Mouse (Mus musculus) hindbrain, embryonic 13.5 days (tissue): Measurements from ENCODE around the gene Gse1. TPM values are rescaled to one million over a fixed set of nuclear protein-coding genes. Genes with fewer than 3 reads are reported as not detected.
"Not testable (repeated sequence)": the region's sequence is repeated elsewhere in the genome, so short reads cannot be mapped to it uniquely, and the experiment has no call there.

Experiments
- ATAC-seq: fragments of 200-750 bp; cut with Nextera tagmentation; 2 replicates; pipeline ENCODE4 v1.8.0; 2017; ENCODE audit warnings: moderate TSS enrichment; ENCODE audit not compliant: low FRiP score
- H3K27ac ChIP-seq: fragments of 300-500 bp; sonication (generic); 2 replicates; pipeline ENCODE4 v1.5.1; 2015; ENCODE audit warnings: inconsistent platforms, mild to moderate bottlenecking, moderate library complexity
- H3K27me3 ChIP-seq: fragments of 300-500 bp; sonication (generic); 2 replicates; pipeline ENCODE4 v1.6.1; 2015; ENCODE audit warnings: mild to moderate bottlenecking, inconsistent platforms
- H3K36me3 ChIP-seq: fragments of 300-500 bp; sonication (generic); 2 replicates; pipeline ENCODE4 v1.6.1; 2015; ENCODE audit warnings: mild to moderate bottlenecking, inconsistent platforms
- H3K4me1 ChIP-seq: fragments of 300-500 bp; sonication (generic); replicated peaks from 2 replicates; pipeline ENCODE4 v1.6.1; 2015; ENCODE audit warnings: inconsistent platforms
- H3K4me2 ChIP-seq: fragments of 300-500 bp; sonication (generic); 2 replicates; pipeline ENCODE4 v1.6.1; 2015; ENCODE audit warnings: inconsistent platforms, mild to moderate bottlenecking, moderate library complexity
- H3K4me3 ChIP-seq: fragments of 300-500 bp; sonication (generic); 2 replicates; pipeline ENCODE4 v1.5.1; 2015; ENCODE audit warnings: mild to moderate bottlenecking, inconsistent platforms
- H3K9ac ChIP-seq: fragments of 300-500 bp; sonication (generic); 2 replicates; pipeline ENCODE4 v1.6.1; 2015; ENCODE audit warnings: mild to moderate bottlenecking, inconsistent platforms
- H3K9me3 ChIP-seq: fragments of 300-500 bp; sonication (generic); 2 replicates; pipeline ENCODE4 v1.6.1; 2016; ENCODE audit warnings: inconsistent platforms
- WGBS: fragments of 180-500 bp; shearing (Covaris S2); methylation state at CpG from one replicate; pipeline ENCODE4 v1.1.7; 2015; 5-methylcytosine and 5-hydroxymethylcytosine counted together
- polyA plus RNA-seq: library from polyadenylated mRNA; unstranded; fragments of >200 nt; fragmentation: Nextera tagmentation; extraction: Ambion mirVana; gene quantifications from 2 replicates; pipeline ENCODE4 v1.2.1, GENCODE M21; 2015

Gene Gse1
- polyA plus RNA-seq, 1 experiment from 2014 or later: 22.1 TPM

DNA sequence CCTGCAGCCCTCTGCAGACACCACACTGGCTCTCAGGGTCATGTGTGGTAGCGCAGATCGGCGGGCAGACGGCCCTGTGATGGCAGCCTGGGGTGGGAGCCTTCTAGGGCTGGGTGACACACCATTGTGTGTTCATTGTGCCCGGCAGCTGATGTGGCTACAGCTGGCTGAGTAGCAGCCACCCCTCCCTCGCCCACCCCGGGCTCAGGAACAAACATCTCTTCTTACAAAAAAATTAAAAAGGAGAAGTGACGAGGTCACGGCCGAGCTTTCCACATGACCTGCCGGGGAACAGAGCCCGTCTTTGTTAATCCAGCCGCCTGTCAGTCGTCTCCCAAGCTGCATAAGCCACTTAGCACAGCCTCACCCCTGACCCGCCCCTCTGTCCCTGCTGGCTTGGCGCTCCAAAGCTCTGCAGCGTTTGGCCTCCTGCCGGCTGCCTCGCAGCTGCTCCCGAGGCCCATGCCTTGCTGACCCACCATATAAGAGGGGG, 94.7 kb downstream of the Gse1 start:
- Histone ChIP-seq H3K4me3 (no peak overlapping the region), H3K27ac (peak overlapping the region; percentile 49), H3K9me3 (no peaks in the 10 kb centered on the region), H3K27me3 (0 out of 2 replicates have a peak, but pooled peaks cover 4% of the 10 kb centered on the region), H3K9ac (peak overlapping the region; percentile 60), H3K4me2 (0 out of 2 replicates have a peak overlapping the region, but pooled peaks have one; percentile 17), H3K4me1 (peaks cover 53% of the 10 kb centered on the region), H3K36me3 (no peaks in the 10 kb centered on the region)
- peak; percentile 59 for ATAC-seq
- 4% methylated on average over 20 of the region's 20 CpGs for WGBS

DNA sequence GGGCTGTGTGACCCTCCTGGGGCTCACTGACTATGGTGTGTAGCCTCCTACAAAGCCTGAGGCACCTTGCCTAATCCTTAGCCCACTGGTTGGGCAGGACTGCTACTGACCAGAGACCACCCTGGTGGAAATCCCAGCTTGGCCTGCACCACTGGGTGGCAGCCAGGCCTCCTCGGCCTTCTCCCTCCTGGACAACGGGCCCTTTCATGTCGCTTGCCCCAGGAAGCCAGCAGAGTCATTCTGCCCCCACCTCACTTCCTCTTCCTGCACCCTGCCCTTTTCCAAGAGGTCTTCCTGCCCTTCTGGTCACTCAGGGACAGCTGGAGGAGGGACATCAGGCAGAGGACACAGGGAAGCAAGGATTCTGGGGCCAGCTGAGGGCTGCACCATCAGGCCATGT, 96.3 kb downstream of the Gse1 start:
- WGBS: 52% methylated on average over 3 of the region's 3 CpGs
- Histone ChIP-seq H3K4me2 (no peak overlapping the region), H3K4me3 (no peak overlapping the region), H3K9me3 (no peaks in the 10 kb centered on the region), H3K27me3 (0 out of 2 replicates have a peak, but pooled peaks cover 4% of the 10 kb centered on the region), H3K36me3 (no peaks in the 10 kb centered on the region), H3K9ac (no peak overlapping the region), H3K4me1 (peaks cover 54% of the 10 kb centered on the region), H3K27ac (peak overlapping the region; percentile 66)
- ATAC-seq: no peak

DNA sequence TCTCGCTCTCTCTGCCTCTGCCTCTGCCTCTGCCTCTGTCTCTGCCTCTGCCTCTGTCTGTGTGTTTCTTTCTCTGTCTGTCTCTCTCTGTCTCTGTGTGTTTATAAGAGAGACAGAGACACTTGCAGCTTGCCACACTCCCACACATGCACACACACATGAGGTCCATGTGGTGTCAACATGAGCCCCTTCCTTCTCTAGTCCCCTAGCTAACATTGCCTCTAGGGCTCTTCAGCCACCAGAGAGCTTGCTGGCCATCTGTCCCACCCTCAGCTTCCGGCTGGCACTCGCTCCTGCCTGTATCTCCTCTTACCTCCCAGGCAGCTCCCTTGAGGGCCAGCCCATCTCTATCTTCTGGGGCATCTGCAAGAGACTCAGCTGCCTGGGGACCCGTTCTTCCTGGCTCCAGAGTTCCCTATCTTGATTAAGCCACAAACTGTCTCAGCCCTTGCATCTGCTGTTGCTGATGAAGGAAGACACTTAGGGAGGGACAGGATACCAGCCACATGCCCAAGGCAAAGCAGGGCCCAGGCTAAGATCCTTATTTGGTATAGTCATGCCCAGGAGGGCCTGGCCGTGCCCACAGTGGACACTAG, 97.0 kb downstream of the Gse1 start:
- no peak overlapping the region for H3K9ac ChIP-seq
- no peak overlapping the region for H3K4me2 ChIP-seq
- no peaks in the 10 kb centered on the region for H3K9me3 ChIP-seq
- H3K27ac ChIP-seq: peak overlapping the region; percentile 66
- no peak overlapping the region for H3K4me3 ChIP-seq
- 0 out of 2 replicates have a peak, but pooled peaks cover 4% of the 10 kb centered on the region for H3K27me3 ChIP-seq
- ATAC-seq: no peak
- peaks cover 53% of the 10 kb centered on the region for H3K4me1 ChIP-seq
- no peaks in the 10 kb centered on the region for H3K36me3 ChIP-seq
- 53% methylated on average over 5 of the region's 5 CpGs for WGBS

DNA sequence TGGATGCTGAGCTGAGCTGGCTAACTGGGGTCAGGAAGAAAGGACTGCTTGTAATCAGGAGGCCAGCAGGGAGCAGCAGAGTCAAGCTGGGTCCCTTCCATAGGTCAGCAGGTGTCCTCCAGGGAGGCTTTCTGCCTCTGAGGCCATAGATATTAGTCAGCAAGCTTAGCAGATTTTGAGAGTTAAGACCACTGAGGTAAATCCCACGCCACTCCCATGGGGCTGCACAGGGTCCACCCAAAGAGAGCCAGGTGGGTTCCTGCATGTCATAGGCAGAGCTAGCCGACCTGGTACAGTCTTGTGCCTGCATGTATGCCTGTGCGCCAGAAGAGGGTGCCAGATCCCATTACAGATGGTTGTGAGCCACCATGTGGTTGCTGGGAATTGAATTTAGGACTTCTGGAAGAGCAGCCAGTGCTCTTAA, 98.9 kb downstream of the Gse1 start:
- H3K9ac ChIP-seq: no peak overlapping the region
- H3K27me3 ChIP-seq: 0 out of 2 replicates have a peak, but pooled peaks cover 4% of the 10 kb centered on the region
- H3K4me2 ChIP-seq: no peak overlapping the region
- WGBS: 32% methylated on average over 3 of the region's 3 CpGs
- ATAC-seq: no peak
- peaks cover 58% of the 10 kb centered on the region for H3K4me1 ChIP-seq
- H3K9me3 ChIP-seq: no peaks in the 10 kb centered on the region
- no peak overlapping the region for H3K4me3 ChIP-seq
- H3K27ac ChIP-seq: no peak overlapping the region
- H3K36me3 ChIP-seq: no peaks in the 10 kb centered on the region

DNA sequence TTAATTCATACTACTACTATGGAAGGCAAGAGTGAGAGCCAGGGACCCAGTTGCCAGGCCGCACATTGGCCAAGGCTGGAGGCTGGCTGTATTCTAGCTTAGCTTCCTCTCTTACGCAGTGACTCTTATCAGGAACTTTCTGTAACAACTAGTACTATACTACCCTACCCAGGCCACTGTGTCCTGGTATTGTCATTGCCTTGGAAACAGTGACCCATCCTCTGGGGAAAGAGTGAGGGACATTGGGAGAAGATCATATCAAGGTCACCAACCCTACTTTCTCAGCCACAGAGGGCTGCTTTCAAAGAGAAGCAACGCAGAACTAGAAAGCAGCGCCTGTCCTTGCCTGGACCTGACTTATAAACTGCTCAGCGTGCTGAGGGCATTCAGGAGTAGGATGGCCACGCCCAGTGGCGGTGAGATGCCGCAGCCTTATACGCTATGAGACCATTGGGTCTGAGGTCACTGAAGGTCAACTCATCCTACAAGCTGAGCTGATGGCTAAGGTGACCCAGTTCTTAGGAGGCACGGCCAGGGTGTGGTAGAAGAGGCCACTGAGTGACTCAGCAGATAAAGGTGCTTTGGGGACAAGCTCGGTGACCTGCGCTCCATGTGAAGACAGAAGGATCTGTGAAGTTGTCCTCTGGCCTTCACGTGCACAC, 100.2 kb downstream of the Gse1 start:
- Histone ChIP-seq H3K36me3 (no peaks in the 10 kb centered on the region), H3K4me2 (no peak overlapping the region), H3K4me3 (no peak overlapping the region), H3K9me3 (no peaks in the 10 kb centered on the region), H3K9ac (no peak overlapping the region), H3K4me1 (peaks cover 51% of the 10 kb centered on the region), H3K27me3 (0 out of 2 replicates have a peak, but pooled peaks cover 4% of the 10 kb centered on the region), H3K27ac (no peak overlapping the region)
- no peak for ATAC-seq
- WGBS: 90% methylated on average over 13 of the region's 13 CpGs

DNA sequence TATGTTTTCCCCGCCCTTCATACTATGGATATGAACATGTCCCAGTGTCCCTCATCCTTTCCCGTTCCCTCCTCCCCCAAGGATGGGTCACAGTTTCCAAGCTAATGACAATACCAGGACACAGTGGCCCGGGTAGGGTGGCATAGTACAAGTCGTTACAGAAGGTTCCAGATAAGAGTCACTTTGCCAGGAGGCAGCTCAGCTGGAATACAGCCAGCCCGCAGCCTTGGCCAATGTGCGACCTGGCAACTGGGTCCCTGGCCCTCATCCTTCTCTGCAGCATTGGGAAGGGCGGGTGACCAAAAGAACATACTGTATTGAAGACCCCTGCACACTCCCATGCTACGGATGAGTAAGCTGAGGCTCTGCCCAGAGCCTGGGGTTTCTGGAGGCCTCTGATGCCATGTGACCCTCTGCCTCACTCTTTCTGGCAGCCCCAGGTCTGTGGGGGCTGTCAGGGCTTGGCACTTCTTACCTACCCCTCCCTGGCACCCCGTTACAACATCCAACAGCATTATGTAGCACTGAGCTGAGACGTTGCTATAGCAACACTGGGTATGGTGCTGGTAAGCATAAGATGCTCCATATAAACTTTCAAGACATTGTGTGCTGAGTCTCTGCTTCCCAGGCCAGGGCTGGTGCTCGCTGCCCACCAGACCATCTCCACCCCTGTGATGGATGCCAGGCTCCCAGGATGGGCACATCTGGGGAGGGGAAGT, 100.9 kb downstream of the Gse1 start:
- H3K27ac ChIP-seq: no peak overlapping the region
- no peak overlapping the region for H3K4me3 ChIP-seq
- H3K36me3 ChIP-seq: no peaks in the 10 kb centered on the region
- peaks cover 44% of the 10 kb centered on the region for H3K4me1 ChIP-seq
- no peak overlapping the region for H3K4me2 ChIP-seq
- H3K27me3 ChIP-seq: 0 out of 2 replicates have a peak, but pooled peaks cover 4% of the 10 kb centered on the region
- no peak overlapping the region for H3K9ac ChIP-seq
- H3K9me3 ChIP-seq: no peaks in the 10 kb centered on the region
- ATAC-seq: no peak
- WGBS: 88% methylated on average over 11 of the region's 11 CpGs

DNA sequence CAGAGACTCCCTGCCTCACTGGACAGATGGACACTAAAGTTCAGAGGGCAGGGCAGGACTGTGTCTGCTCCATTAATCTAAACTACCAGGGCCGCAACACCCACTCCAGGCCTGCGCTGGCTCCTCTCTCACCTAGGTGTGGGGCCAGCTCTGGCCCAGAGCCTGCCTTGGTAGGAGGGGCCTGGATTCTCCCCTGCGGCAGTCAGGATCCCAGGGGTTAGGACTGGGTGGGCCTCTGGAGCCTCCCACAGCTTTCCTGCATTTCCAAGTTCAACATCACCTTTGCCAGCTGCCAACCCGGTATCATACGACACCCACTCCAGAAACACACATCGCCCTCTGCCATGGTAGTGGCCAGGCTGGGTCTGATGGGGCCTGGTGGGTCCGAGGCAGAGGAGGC, 102.8 kb downstream of the Gse1 start:
- 0 out of 2 replicates have a peak, but pooled peaks cover 4% of the 10 kb centered on the region for H3K27me3 ChIP-seq
- no peak overlapping the region for H3K27ac ChIP-seq
- H3K4me1 ChIP-seq: peaks cover 48% of the 10 kb centered on the region
- 81% methylated on average over 7 of the region's 7 CpGs for WGBS
- no peaks in the 10 kb centered on the region for H3K9me3 ChIP-seq
- no peak overlapping the region for H3K4me2 ChIP-seq
- no peak overlapping the region for H3K4me3 ChIP-seq
- H3K9ac ChIP-seq: no peak overlapping the region
- no peaks in the 10 kb centered on the region for H3K36me3 ChIP-seq
- no peak for ATAC-seq

DNA sequence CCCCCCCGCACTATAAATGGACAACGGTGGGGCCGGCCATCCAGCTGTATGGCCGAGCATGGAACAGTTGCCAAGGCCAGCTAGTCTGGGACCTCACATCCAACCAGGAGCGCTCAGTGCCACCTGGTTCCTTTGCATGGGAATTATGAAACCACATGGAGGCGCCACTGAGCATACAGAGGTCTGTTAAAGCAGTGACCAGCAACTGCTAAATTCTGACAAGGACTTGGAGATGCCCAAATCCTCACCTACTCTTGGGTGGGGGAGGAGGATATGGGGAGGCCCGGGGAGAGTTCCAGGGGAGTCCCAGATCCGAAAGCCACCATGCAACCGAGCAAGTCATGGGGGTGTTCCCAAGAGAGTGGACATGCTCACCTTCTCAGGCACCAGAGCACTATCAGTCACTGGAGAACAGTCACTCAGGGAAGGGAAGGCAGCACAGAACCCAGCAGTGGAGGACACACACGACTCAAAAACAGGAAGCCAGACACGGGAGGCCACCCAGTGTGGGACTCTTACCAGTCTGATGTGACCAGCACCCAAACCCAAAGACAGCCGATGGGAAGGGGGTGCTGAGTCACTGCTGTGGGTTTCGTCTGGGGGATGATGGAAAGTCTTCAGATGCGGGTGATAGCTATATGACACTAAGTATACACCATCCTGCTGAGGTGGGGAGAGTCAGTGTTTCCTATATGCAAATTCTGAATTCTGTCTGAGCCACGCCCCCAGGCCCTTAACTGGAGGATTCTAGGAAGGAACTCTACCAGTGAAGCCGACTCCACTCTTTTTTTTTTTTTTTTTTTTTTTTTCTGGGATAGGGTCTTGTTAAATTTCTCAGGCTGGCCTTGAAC, 104.3 kb downstream of the Gse1 start:
- no peak for ATAC-seq
- Histone ChIP-seq H3K4me3 (no peak overlapping the region), H3K4me2 (no peak overlapping the region), H3K36me3 (no peaks in the 10 kb centered on the region), H3K27me3 (no peaks in the 10 kb centered on the region), H3K27ac (no peak overlapping the region), H3K4me1 (peaks cover 59% of the 10 kb centered on the region), H3K9ac (no peak overlapping the region), H3K9me3 (no peaks in the 10 kb centered on the region)
- WGBS: 72% methylated on average over 16 of the region's 16 CpGs

DNA sequence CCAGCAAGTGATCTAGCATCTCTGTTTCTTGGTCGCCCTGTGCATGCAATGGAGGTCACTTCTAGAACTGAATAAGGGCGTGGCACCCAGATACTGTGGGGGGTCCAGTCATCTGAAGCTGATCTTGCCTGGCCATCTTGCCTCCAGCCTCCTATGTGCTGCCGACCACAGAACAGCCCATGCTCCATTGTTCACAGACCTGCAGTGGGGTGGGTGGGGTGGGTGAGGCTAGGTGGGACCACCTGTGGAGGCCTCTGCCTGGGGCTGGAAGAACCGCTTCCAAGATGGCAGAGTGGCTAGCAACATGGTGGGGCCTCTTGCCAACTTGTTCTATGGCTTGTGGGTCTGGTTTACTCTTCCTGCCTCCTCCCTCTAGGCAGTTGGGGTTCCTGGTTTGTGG, 105.4 kb downstream of the Gse1 start:
- no peak overlapping the region for H3K4me2 ChIP-seq
- H3K4me1 ChIP-seq: peaks cover 59% of the 10 kb centered on the region
- peaks cover 2% of the 10 kb centered on the region; the same call in 1 of the 2 replicates for H3K27me3 ChIP-seq
- H3K27ac ChIP-seq: no peak overlapping the region
- no peak overlapping the region for H3K9ac ChIP-seq
- no peak overlapping the region for H3K4me3 ChIP-seq
- ATAC-seq: no peak
- WGBS: 89% methylated on average over 4 of the region's 4 CpGs
- no peaks in the 10 kb centered on the region for H3K9me3 ChIP-seq
- H3K36me3 ChIP-seq: no peaks in the 10 kb centered on the region

DNA sequence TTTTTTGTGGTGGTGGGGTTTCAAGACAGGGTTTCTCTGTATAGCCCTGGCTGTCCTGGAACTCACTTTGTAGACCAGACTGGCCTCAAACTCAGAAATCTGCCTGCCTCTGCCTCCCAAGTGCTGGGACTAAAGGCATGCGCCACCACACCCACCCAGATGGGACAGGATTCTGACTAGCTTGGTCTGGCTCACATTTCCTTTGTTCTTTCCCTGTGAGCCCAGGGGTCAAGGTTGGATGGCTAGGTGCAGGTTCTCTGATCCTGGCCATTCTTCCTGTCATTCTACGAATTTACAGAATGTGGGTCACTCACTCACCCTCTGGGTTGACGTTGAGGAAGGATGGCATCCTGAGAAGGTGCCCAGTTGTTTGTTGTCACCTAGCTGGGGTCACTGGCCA, 106.0 kb downstream of the Gse1 start:
- Histone ChIP-seq H3K9ac (peak overlapping the region; percentile 59; the same call in 1 of the 2 replicates), H3K4me2 (0 out of 2 replicates have a peak overlapping the region, but pooled peaks have one; percentile 10), H3K4me1 (peaks cover 55% of the 10 kb centered on the region), H3K27ac (peak overlapping the region; percentile 92)
- not testable (repeated sequence) for ATAC-seq, H3K4me3 ChIP-seq, H3K9me3 ChIP-seq, H3K36me3 ChIP-seq, H3K27me3 ChIP-seq
- 54% methylated on average over 3 of the region's 3 CpGs for WGBS

DNA sequence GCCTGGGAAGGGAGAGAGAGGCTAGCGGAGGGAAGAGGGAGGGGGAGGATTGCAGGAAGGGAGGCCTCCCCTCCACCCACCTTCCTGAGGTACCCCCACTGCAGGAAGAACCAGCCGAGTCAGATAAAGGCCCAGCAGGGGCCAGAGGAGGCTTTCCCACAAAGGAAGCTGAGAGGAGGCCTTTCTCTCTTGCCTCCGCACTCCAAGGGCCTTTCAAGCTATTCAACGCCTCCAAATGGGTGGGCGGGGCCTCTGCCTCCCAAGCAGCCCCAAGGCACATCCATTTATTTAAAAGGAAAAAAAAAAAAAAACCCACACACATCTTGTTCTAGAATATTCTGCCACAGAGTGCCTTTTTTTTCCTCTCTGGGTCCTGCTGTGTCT, 106.6 kb downstream of the Gse1 start:
- peaks cover 57% of the 10 kb centered on the region for H3K4me1 ChIP-seq
- WGBS: 4% methylated on average over 5 of the region's 5 CpGs
- ATAC-seq: peak; percentile 18; the same call in 1 of the 2 replicates

More for the DNA sequence above, 106.6 kb downstream of the Gse1 start:
- peak overlapping the region; percentile 59 for H3K9ac ChIP-seq
- no peaks in the 10 kb centered on the region for H3K9me3 ChIP-seq
- H3K27ac ChIP-seq: peak overlapping the region; percentile 92
- peaks cover 2% of the 10 kb centered on the region; the same call in 1 of the 2 replicates for H3K27me3 ChIP-seq
- no peak overlapping the region for H3K4me3 ChIP-seq
- no peaks in the 10 kb centered on the region for H3K36me3 ChIP-seq
- H3K4me2 ChIP-seq: peak overlapping the region; percentile 10; the same call in 1 of the 2 replicates
